Mouse (Mus musculus) limb, embryonic 10.5 days (tissue): ENCODE data around the gene Abcd2. TPM values are rescaled to one million over a fixed set of nuclear protein-coding genes. Genes with fewer than 3 reads are reported as not detected.

ENCODE experiments used
- DNase-seq: peaks from one replicate; pipeline ENCODE4 v3.0.0-alpha.2; 2017; ENCODE audit warnings: low spot score
- H3K27ac ChIP-seq: fragments of 300-500 bp; sonication (generic); 2 replicates; pipeline ENCODE4 v1.5.1; 2016; ENCODE audit warnings: mild to moderate bottlenecking
- H3K27me3 ChIP-seq: fragments of 300-500 bp; sonication (generic); 2 replicates; pipeline ENCODE4 v1.6.1; 2016; ENCODE audit warnings: low read depth, mild to moderate bottlenecking; ENCODE audit not compliant: poor library complexity, severe bottlenecking
- H3K36me3 ChIP-seq: fragments of 300-500 bp; sonication (generic); 2 replicates; pipeline ENCODE4 v1.6.1; 2016; ENCODE audit warnings: mild to moderate bottlenecking, moderate library complexity
- H3K4me1 ChIP-seq: fragments of 300-500 bp; sonication (generic); 2 replicates; pipeline ENCODE4 v1.6.1; 2016
- H3K4me3 ChIP-seq: fragments of 300-500 bp; sonication (generic); 2 replicates; pipeline ENCODE4 v1.5.1; 2016; ENCODE audit warnings: mild to moderate bottlenecking, moderate library complexity
- H3K9me3 ChIP-seq: fragments of 300-500 bp; sonication (generic); replicated peaks from 2 replicates; pipeline ENCODE4 v1.6.1; 2016; ENCODE audit warnings: mild to moderate bottlenecking
- WGBS: fragments of 180-500 bp; shearing (Covaris S2); methylation state at CpG from one replicate; pipeline ENCODE4 v1.1.7; 2016; 5-methylcytosine and 5-hydroxymethylcytosine counted together
- polyA plus RNA-seq: library from polyadenylated mRNA; unstranded; fragments of >200 nt; fragmentation: Nextera tagmentation; extraction: Ambion mirVana; gene quantifications from 2 replicates; pipeline ENCODE4 v1.2.1, GENCODE M21; 2016

The Abcd2 gene
- polyA plus RNA-seq, 1 experiment from 2014 or later = 2.1 TPM

GRCm38 (mm10) chr15:91112555-91113209 lies 78.9 kb downstream of the Abcd2 start:
- no peaks in the 10 kb centered on the region for H3K9me3 ChIP-seq
- DNase-seq = no peak
- H3K36me3 ChIP-seq = no peaks in the 10 kb centered on the region
- no peak overlapping the region for H3K4me3 ChIP-seq
- H3K4me1 ChIP-seq = no peaks in the 10 kb centered on the region
- 91% methylated on average over 7 of the region's 7 CpGs for WGBS
- H3K27ac ChIP-seq = no peak overlapping the region
- H3K27me3 ChIP-seq = no peaks in the 10 kb centered on the region

GRCm38 (mm10) chr15:91108102-91108659 lies 83.4 kb downstream of the Abcd2 start:
- WGBS = 93% methylated on average over 5 of the region's 5 CpGs
- Histone ChIP-seq H3K27ac (no peak overlapping the region), H3K4me1 (no peaks in the 10 kb centered on the region), H3K27me3 (no peaks in the 10 kb centered on the region), H3K36me3 (no peaks in the 10 kb centered on the region), H3K4me3 (no peak overlapping the region), H3K9me3 (no peaks in the 10 kb centered on the region)
- DNase-seq = no peak

- Histone ChIP-seq H3K27ac (no peak overlapping the region), H3K36me3 (no peaks in the 10 kb centered on the region), H3K4me1 (no peaks in the 10 kb centered on the region), H3K27me3 (no peaks in the 10 kb centered on the region), H3K9me3 (no peaks in the 10 kb centered on the region), H3K4me3 (no peak overlapping the region)
- WGBS = 57% methylated on average over 3 of the region's 3 CpGs
- DNase-seq = no peak
These were observed 86.7 kb downstream of the Abcd2 start for GRCm38 (mm10) chr15:91104934-91105333.

GRCm38 (mm10) chr15:91104276-91104675 lies 87.3 kb downstream of the Abcd2 start:
- Histone ChIP-seq H3K27me3 (no peaks in the 10 kb centered on the region), H3K9me3 (no peaks in the 10 kb centered on the region), H3K4me1 (no peaks in the 10 kb centered on the region), H3K27ac (no peak overlapping the region), H3K4me3 (no peak overlapping the region), H3K36me3 (no peaks in the 10 kb centered on the region)
- 97% methylated on average over 1 of the region's 1 CpGs for WGBS
- DNase-seq = no peak

GRCm38 (mm10) chr15:91103814-91104213 lies 87.8 kb downstream of the Abcd2 start:
- 72% methylated on average over 14 of the region's 14 CpGs for WGBS
- H3K4me3 ChIP-seq = no peak overlapping the region
- H3K27me3 ChIP-seq = no peaks in the 10 kb centered on the region
- H3K36me3 ChIP-seq = no peaks in the 10 kb centered on the region
- H3K4me1 ChIP-seq = no peaks in the 10 kb centered on the region
- no peaks in the 10 kb centered on the region for H3K9me3 ChIP-seq
- no peak for DNase-seq
- H3K27ac ChIP-seq = no peak overlapping the region

GRCm38 (mm10) chr15:91103305-91103704 lies 88.3 kb downstream of the Abcd2 start:
- H3K36me3 ChIP-seq = no peaks in the 10 kb centered on the region
- WGBS = 86% methylated on average over 8 of the region's 8 CpGs
- H3K27me3 ChIP-seq = no peaks in the 10 kb centered on the region
- H3K27ac ChIP-seq = no peak overlapping the region
- no peaks in the 10 kb centered on the region for H3K4me1 ChIP-seq
- no peak for DNase-seq
- H3K9me3 ChIP-seq = no peaks in the 10 kb centered on the region
- no peak overlapping the region for H3K4me3 ChIP-seq

- DNase-seq = no peak
- WGBS = 82% methylated on average over 6 of the region's 6 CpGs
- H3K4me1 ChIP-seq = peaks cover 4% of the 10 kb centered on the region; the same call in 1 of the 2 replicates
These were observed 95.0 kb downstream of the Abcd2 start for GRCm38 (mm10) chr15:91096606-91097005.

More at GRCm38 (mm10) chr15:91096606-91097005, 95.0 kb downstream of the Abcd2 start:
- no peaks in the 10 kb centered on the region for H3K36me3 ChIP-seq
- no peaks in the 10 kb centered on the region for H3K27me3 ChIP-seq
- no peaks in the 10 kb centered on the region for H3K9me3 ChIP-seq
- no peak overlapping the region for H3K27ac ChIP-seq
- H3K4me3 ChIP-seq = no peak overlapping the region

Other genes with a start within 250 kb of the Abcd2 start
- 2.1 and 3.1 TPM in 2 replicates for gene Kif21a, start 141.9 kb downstream of the Abcd2 start, polyA plus RNA-seq
- gene CN725425, start 7.7 kb upstream of the Abcd2 start, polyA plus RNA-seq = not detected in 2 replicates